Mouse (Mus musculus): Measurements from ENCODE around the gene Apol11a.
"Not testable (repeated sequence)": the region's sequence is repeated elsewhere in the genome, so short reads cannot be mapped to it uniquely, and the experiment has no call there.

DNA sequence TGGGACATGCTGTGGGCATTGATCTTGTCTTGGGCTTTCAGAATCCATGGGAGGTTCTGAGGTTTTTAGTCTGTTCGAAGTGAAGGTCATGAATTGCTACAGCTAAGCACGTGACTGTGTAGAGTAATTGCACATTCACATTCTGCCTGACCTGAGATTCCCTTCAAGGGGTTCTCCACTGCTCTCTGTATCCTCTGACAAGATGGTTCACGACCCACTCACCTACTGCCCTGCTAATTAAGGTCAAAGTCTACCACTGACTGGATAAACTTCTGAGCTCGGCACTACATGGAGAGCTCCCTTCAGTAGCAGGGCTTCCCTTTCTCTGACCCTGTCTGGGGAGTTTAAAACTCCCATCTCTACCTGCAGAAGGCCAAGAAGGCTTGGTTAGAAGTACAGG, 12.5 kb downstream of the Apol11a start:
- not testable (repeated sequence) for TF ChIP-seq CTCF (IDR thresholded peaks at IDR 0.05; ENCODE audit: extremely low read depth, insufficient read length, insufficient replicate concordance, low read depth, low read length); POLR2A (IDR thresholded peaks at IDR 0.05; ENCODE audit: low read depth, low read length)

Measured in small intestine, adult 2 months (tissue).